Mouse (Mus musculus) fibroblast of lung, adult 2 months (primary cell): ENCODE measurements at regions not wholly inside any gene's neighbourhood (a gene's known extent, or its start where the extent isn't known, plus 50 kb on each side); places are given as distances from the start of the nearest gene placed in this dataset.

Experiments
- DNase-seq: peaks from one replicate; pipeline ENCODE4 v3.0.0-alpha.2; 2011; ENCODE audit warnings: low read depth

GRCm38 (mm10) chr6:32739162-32739745 lies 151.3 kb upstream of the Plxna4 start:
- DNase-seq = no peak

- DNase-seq = no peak
These were observed 140.7 kb upstream of the Plxna4 start for GRCm38 (mm10) chr6:32728706-32729105.

DNA sequence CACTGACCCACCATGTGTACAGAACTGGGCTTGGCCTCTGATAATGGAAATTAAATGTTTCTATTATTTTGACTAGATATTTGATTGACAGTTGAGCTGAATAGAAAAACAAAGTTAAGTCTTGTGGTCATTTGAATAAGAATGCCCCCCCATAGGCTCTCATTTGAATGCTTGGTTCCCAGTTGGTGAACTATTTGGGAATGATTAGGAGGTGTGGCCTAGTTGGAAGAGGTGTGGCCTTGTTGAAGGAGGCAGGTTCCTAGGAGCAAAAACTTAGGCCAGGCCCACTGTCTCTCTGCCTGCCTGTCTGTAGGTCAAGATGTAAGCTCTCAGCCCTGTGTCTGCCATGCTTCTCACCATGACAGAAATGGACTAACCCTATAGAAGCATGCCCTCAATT lies 138.6 kb upstream of the Plxna4 start:
- no peak for DNase-seq

DNA sequence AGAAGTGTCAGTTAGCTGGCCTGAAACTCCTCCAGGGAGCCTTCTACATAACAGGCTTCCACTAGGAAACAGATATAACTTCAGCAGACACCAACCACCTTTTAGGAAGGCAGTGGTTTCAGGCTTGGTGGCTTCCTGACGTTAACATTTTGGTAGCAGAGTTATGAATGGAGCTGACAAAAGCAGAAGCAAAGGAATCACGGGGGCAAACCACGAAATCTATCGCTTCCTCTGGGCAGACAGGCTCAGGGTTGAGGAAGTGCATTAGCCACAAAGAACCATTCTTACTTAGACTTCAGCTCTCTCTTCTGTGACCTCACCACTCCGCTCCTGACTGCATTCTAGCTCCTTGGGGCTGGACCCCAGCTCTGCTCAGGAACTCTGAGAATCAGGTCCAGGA lies 129.9 kb upstream of the Plxna4 start:
- DNase-seq = no peak

- no peak for DNase-seq
These were observed 127.1 kb upstream of the Plxna4 start for GRCm38 (mm10) chr6:32715137-32715536.

GRCm38 (mm10) chr6:32710208-32710607 lies 122.2 kb upstream of the Plxna4 start:
- no peak for DNase-seq

DNA sequence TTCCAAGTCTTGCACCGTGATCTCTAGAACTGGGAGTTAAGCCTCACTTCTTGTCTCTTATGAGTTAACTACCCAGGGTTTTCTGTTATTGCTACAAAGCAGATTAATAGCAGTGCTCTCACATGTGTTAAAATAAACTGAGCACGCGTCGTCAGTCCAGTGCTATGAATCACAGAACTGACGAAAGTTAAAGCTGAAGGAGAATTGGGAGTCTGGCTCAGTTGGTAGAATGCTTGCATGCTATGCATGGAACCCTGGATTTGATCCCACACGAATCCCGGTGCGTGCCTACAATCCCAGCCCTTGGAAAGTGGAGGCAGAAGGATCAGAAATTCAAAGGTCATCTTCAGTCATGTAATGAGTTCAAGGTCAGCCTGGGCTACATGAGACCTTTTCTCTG lies 121.6 kb upstream of the Plxna4 start:
- DNase-seq = no peak

DNA sequence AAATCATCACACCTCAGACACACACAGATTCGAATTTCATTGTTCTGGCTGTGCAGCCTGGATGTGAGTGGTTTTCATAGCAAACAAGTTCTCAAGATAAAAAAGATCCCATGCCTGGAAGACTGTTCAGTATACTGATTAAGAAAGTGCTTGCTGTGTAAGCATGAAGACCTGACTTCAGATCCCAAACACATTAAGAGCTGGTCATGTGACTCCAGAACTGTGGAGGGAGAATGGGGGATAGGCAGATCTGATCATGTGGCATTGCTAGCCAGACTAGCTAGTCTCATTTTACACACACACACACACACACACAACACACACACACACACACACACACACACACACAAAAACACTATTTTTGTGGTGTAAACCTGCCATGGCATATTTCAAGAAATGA lies 119.4 kb upstream of the Plxna4 start:
- no peak for DNase-seq

DNA sequence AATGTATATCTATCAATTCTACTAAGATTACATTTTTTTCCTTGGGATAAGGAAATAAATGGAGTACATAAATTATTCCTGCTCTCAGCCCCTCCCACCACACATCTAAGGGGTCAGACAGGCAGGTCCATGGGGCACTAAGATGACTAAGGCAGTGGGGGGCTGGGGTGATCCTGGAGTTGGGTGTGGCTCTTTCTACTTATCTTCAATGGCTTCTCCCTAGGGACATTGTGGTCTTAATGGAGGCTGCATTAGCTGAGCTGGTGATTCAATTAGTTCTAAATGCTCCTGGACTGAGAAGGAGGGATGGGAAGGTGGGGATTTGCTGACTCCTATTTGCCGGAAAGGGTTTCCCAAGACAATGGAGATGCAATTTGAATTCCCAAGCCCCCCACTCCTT lies 118.4 kb upstream of the Plxna4 start:
- DNase-seq = no peak

- no peak for DNase-seq
These were observed 115.5 kb upstream of the Plxna4 start for GRCm38 (mm10) chr6:32703466-32703865.

DNA sequence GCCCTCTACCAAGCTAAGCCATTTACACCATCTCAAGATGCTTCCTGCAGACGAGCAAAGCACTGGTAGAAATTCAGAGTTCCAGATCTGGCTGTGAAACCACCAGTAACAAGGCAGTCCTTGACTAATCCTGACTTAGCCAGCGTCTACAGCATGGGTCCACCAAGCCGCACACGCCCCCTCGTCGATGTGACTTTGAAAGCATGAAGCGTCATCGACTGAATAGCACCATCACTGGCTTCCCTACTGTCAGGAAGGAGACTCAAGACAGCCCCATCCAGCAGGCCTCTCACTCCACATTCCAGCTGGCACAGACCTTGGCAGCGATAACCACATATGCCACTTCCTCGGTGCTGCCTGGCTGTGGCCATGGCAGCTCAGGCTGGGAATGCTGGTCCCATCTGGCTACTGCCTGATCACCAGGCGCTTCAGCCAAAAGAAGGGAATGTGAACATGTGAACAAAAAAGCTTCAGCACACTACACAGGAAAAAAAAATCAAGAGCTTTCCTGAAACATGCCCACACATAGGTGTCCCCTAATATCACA lies 114.3 kb upstream of the Plxna4 start:
- no peak for DNase-seq

- no peak for DNase-seq
These were observed 111.8 kb upstream of the Plxna4 start for GRCm38 (mm10) chr6:32699811-32700210.

DNA sequence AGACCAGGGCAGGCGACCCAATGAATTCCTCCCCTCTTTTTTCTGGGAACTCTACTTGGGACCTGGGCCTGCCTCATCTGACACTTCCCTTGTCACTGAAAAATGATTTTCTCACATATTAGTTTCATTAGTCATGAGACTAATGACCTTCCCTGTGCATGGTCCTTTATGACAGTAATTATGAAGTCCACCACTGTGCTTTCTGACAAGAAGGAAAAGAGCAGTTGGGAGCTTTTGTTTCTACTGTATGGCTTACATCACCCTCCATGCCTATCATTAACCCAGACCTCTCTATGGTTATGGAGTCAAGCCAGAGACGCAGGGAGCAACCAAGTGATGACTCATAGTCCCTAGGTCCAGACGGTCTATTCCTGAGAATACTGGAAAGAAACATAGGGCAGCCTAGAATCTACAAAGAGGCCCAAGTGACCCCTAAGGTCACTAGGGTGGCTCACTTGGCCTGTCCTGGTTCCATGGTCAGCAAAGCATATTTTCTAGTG lies 109.8 kb upstream of the Plxna4 start:
- peak; percentile 59 for DNase-seq

- DNase-seq = no peak
These were observed 108.0 kb upstream of the Plxna4 start for GRCm38 (mm10) chr6:32696037-32696436.

GRCm38 (mm10) chr6:32672552-32672951 lies 84.6 kb upstream of the Plxna4 start:
- no peak for DNase-seq

DNA sequence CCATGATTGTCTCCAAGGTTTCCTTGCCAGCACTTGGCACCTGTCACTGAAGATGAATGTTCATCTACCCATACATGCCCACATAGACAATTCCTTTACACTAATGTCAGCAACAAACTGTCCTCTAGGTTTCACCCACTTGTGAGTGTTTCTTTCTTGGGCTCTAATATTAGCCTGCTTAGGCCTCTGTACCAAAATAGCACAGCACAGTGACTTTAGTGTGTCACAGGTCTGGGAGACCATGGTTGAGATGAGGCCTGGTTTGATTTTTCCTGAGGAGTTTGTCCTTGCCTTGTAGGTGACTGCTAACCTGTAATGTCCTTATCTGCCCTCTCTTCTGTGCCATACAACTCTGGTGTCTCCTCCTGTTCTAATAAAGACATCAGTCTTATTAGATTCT lies 71.8 kb upstream of the Plxna4 start:
- no peak for DNase-seq

- peak; percentile 10 for DNase-seq
These were observed 69.4 kb upstream of the Plxna4 start for GRCm38 (mm10) chr6:32657378-32657777.

DNA sequence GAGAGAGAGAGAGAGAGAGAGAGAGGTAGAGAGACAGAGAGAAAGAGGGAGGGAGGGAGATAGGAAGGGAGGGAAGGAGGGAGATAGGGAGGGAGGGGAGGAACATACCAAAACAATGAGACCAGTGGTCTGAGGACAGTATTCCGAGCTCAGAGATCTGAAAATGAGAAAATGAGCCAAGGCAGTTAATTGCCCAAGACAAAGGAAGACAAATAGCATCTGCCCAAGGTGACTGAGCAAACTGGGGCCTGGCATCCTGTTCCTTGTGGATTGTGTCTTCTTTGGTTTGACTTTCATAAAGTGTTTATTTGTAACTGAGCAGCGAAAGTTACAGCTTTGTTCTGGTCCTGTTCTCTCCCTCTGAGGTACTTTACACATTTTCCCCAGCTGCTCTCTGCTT lies 66.2 kb upstream of the Plxna4 start:
- DNase-seq = no peak

- peak; percentile 13 for DNase-seq
These were observed 56.0 kb upstream of the Plxna4 start for GRCm38 (mm10) chr6:32644016-32644415.

DNA sequence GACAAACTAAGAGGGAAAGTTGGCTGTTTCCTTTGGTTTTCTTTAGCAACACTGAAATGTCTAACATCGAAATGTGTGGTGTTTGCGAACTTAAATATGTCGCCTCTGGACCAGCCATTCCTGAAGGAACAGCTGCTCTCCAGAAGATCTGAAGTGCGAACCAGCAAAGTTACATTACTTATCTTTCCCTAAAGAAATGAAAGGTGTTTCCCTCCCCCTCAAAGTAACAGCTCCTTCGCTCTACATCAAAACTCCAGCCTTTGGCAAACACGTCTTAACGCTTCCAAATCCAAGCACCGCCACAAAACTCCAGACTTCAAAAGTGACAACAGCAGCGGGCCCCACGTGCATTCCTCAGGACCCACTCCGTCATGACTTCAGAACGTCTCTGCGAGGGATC lies 50.9 kb upstream of the Plxna4 start:
- no peak for DNase-seq
